Mouse (Mus musculus): Measurements from ENCODE around the gene Olfr250. TPM values are rescaled to one million over a fixed set of nuclear protein-coding genes. Genes with fewer than 3 reads are reported as not detected.
"Not testable (repeated sequence)": the region's sequence is repeated elsewhere in the genome, so short reads cannot be mapped to it uniquely, and the experiment has no call there.

Olfr250 gene
- polyA plus RNA-seq (2017; shearing (Covaris generic)), result not detected

DNA sequence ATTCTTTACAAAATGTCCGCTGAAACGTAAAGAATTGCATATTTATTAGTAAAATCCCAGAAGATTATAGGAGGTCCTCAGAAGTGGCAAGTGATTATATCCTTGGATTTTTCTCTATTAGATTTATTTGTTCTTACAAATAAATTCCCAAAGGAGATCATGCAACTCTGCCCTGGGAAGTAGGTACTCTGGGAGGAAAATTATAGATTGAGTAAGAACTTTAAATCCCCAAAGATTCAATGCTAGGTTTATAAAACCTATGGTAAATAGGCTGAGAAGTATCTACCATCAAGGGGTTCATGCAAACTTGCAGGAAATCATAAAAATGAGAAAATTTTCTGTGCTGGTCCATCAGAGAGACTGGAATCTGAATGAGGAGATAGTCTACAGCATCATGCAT is at the start of gene Olfr250:
Olfr250 (plus strand) TSS at position 301 of the 400 bp plus-strand sequence.
- no peak for ATAC-seq

GRCm38 (mm10) chr9:38328760-38329159 is 37.9 kb upstream of the Olfr250 start, which contains the start of gene Olfr25:
Gene Olfr25, plus strand, starts transcription at chr9:38329060.
- no peak for ATAC-seq

GRCm38 (mm10) chr9:38348111-38348510 is 18.6 kb upstream of the Olfr250 start, which contains the start of gene Olfr898:
Gene Olfr898, plus strand, starts transcription at chr9:38348411.
- no peak for ATAC-seq

DNA sequence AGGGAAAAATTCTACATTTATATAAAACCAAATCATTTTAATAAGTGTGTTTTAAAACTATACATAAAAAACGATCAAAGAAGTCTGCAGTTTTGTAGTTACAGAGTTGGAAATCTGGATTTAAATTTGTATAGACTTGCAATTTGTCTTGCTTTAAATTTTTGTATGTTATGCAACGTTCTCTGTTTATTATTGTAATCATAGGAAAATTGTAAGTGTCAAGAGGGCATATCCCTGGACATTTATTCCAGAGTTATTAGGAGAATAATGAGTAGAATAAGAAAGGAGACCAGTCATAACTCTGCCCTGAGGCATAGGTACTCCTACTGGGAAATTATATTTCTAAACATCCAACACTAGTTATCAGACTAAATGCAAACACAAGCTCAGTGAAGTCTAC is 10.1 kb downstream of the Olfr250 start, which contains the start of gene Olfr251:
Olfr251 (plus strand) TSS at position 301 of the 400 bp plus-strand sequence.
- ATAC-seq, result no peak

- no peak for ATAC-seq
These were observed 34.7 kb downstream of the Olfr250 start, which contains the start of gene Olfr147 for GRCm38 (mm10) chr9:38401398-38401797. Gene Olfr147, plus strand, starts transcription at chr9:38401698.

GRCm38 (mm10) chr9:38407502-38407901 is 40.8 kb downstream of the Olfr250 start:
- not testable (repeated sequence) for ATAC-seq

DNA sequence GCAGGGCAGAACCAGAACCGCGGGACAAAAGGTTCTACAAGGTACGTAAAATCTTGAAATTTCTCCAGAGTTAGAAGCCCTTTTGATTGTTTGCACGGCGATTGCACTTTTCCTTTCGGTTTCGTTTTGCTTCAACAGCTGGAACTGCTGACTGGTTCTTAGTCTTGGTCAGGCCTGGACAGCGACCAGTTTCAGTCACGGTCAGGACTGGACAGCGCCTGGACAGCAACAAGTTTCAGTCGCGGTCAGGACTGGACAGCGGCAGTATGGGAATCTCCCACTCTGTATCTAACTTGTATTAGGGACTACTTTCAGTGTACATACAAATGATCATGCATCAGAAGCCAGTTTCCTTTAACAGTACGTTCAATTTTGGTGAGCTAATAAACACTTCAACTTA is 46.8 kb downstream of the Olfr250 start:
- ATAC-seq, result not testable (repeated sequence)

Other genes with a start within 250 kb of the Olfr250 start
- under 1 TPM in 1 of 2 experiments, not detected in 1; 0.24 TPM for gene Olfr890, start 224.4 kb upstream of the Olfr250 start, polyA plus RNA-seq (2017; shearing (Covaris generic))
- not detected for gene Olfr891, start 186.1 kb upstream of the Olfr250 start, polyA plus RNA-seq (2017; shearing (Covaris generic))
- not detected for gene Olfr893, start 158.5 kb upstream of the Olfr250 start, polyA plus RNA-seq (2017; shearing (Covaris generic))
- gene Olfr894, start 148.8 kb upstream of the Olfr250 start, polyA plus RNA-seq (2017; shearing (Covaris generic)), result not detected
- gene Olfr143, start 114.1 kb upstream of the Olfr250 start, polyA plus RNA-seq (2017; shearing (Covaris generic)), result not detected
- not detected for gene Olfr895, start 99.0 kb upstream of the Olfr250 start, polyA plus RNA-seq (2017; shearing (Covaris generic))
- gene Olfr896-ps1, start 75.8 kb upstream of the Olfr250 start, polyA plus RNA-seq (2017; shearing (Covaris generic)), result not detected
- not detected for gene Olfr25, start 37.8 kb upstream of the Olfr250 start, polyA plus RNA-seq (2017; shearing (Covaris generic))
- not detected for gene Olfr898, start 18.5 kb upstream of the Olfr250 start, polyA plus RNA-seq (2017; shearing (Covaris generic))
- not detected for gene Olfr251, start 10.2 kb downstream of the Olfr250 start, polyA plus RNA-seq (2017; shearing (Covaris generic))
- not detected for gene Olfr147, start 34.8 kb downstream of the Olfr250 start, polyA plus RNA-seq (2017; shearing (Covaris generic))
- gene Olfr901, start 62.6 kb downstream of the Olfr250 start, polyA plus RNA-seq (2017; shearing (Covaris generic)), result under 1 TPM in 1 of 2 experiments, not detected in 1; 0.12 TPM
- gene Olfr902, start 80.8 kb downstream of the Olfr250 start, polyA plus RNA-seq (2017; shearing (Covaris generic)), result not detected
- not detected for gene Olfr904, start 96.2 kb downstream of the Olfr250 start, polyA plus RNA-seq (2017; shearing (Covaris generic))
- not detected for gene Olfr905, start 104.2 kb downstream of the Olfr250 start, polyA plus RNA-seq (2017; shearing (Covaris generic))
- not detected for gene Olfr906, start 120.2 kb downstream of the Olfr250 start, polyA plus RNA-seq (2017; shearing (Covaris generic))
- gene Olfr907, start 128.9 kb downstream of the Olfr250 start, polyA plus RNA-seq (2017; shearing (Covaris generic)), result not detected
- gene Olfr911-ps1, start 154.7 kb downstream of the Olfr250 start, polyA plus RNA-seq (2017; shearing (Covaris generic)), result not detected
- not detected for gene Olfr910, start 171.0 kb downstream of the Olfr250 start, polyA plus RNA-seq (2017; shearing (Covaris generic))
- under 1 TPM; 0.10 to 0.28 TPM for gene Olfr912, start 213.3 kb downstream of the Olfr250 start, polyA plus RNA-seq (2017; shearing (Covaris generic))
- not detected for gene Olfr913, start 225.9 kb downstream of the Olfr250 start, polyA plus RNA-seq (2017; shearing (Covaris generic))
- gene Olfr914, start 238.2 kb downstream of the Olfr250 start, polyA plus RNA-seq (2017; shearing (Covaris generic)), result not detected

All from CD4-positive, CD25-positive, alpha-beta regulatory T cell, adult 4 months (primary cell).